Mouse (Mus musculus): ENCODE results near the gene Ugdh.
"Not testable (repeated sequence)": the region's sequence is repeated elsewhere in the genome, so short reads cannot be mapped to it uniquely, and the experiment has no call there.

Ugdh gene

GRCm38 (mm10) chr5:65435806-65436561 is at the start of gene Ugdh:
TSS of gene Ugdh (minus strand) at chr5:65435949.
- DNase-seq (ENCODE audit: low spot score in 2 of 2), result peak; percentile 97 to 98

GRCm38 (mm10) chr5:65482996-65483395 is 47.2 kb upstream of the Ugdh start:
- no peak for DNase-seq (ENCODE audit: low spot score in 2 of 2)

DNA sequence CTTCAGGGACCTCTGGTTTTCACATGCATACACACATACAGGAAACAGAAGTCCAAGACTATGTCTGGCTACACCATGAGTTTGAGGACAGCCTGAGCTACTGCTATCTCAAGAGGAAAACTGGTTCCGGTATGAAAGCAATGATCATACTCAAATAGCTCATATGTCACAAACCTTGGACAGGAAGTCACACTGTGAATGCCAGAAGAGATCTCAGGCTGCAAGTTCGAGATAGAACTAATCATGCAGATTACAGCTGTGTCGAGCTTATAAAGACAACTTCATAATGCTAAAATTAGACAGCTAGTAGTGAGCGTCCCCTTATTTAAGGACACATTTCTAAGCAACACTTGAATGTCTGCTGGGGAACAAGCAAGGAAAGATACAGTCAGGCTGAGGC is 44.8 kb upstream of the Ugdh start:
- no peak for DNase-seq (ENCODE audit: low spot score in 2 of 2)

DNA sequence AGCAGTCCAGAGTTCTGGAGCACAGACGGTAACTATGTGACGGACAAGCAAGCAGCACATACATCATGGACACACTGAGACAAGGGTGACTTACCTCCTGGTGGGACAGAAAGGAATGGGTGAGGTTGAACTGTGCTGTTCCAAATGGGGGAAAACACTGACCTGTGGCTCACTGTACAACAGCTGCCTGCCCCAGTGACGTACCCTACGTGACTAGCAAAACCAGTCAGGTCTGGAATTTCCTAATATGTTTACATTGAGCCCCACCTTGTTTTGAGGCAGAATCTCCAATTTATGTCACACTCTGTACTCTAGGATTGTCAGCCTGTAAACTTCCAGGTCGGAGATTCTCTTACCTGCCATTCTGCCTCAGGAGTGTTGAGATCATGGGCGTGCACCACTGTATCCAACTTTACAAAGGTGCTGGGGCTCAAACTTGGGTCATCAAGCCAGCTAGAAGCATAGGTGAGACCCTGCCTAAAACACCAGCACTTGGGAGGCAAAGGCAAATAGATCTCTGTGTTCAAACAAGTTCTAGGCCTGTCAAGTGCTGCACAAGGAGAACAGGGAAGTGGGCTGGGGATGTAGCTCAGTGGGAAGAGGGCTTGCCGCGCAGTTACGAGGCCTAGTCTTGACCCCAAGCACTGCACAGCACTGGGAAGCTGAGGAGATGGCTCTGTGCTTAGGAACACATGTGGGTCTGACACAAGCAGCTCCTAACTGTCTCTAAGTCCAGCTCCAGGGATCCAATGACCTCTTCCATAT is 44.1 kb upstream of the Ugdh start:
- DNase-seq (ENCODE audit: low spot score in 2 of 2), result no peak

- DNase-seq (ENCODE audit: low spot score in 2 of 2), result no peak
Measured at GRCm38 (mm10) chr5:65478224-65478623, 42.5 kb upstream of the Ugdh start.

DNA sequence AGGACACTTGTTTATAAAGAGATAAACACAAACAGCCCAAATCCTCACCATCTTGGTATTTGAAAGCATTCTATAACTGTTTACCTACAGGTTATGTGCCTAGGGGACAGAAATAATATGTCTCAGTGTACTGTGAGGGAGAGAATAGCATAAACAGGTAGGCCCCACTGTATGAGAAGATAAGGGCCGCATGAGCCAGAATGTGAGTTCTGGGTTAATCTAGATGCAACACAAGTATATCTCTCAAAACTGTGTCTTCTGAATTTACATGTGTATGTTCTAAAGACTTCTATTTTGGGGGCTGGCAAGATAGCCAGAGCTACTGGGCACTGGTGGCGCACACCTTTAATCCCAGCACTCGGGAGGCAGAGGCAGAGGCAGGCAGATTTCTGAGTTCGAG is 41.0 kb upstream of the Ugdh start:
- not testable (repeated sequence) for DNase-seq (ENCODE audit: low spot score in 2 of 2)

DNA sequence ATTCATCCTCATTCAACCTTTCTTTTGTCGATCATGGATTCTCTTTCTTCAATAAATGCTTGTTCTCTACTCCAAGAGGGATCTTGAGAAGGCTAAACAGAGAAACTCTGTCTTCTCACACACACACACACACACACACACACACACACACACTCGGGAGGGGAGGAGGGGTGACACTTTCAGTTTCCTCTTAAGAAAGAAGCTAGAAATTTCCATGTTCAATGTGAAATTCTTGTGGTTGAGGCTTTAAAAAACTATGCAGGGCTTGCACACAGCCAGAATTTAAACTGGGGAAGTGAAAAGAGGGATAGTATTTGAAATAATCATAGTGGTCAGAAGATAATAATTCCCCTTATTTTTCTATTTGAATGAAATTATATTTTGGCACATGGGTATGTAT is 40.1 kb upstream of the Ugdh start:
- no peak for DNase-seq (ENCODE audit: low spot score in 2 of 2)

DNA sequence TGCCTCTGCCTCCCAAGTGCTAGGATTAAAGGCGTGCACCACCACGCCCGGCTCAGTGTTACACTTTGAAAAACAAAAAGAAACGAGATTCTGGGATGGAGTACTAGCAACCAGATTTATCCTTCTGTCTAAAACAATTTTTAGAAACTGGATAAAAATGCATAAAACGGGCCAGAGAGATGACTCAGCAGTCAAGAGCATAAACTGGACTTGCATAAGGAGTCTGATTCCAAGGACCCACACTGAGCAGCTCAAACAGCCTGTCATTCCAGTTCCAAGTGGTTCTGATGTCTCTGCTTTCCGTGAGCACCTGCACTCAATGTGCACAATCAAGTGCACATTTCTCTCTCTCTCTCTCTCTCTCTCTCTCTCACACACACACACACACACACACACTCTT is 34.0 kb upstream of the Ugdh start:
- no peak for DNase-seq (ENCODE audit: low spot score in 2 of 2)

GRCm38 (mm10) chr5:65466911-65467310 is 31.2 kb upstream of the Ugdh start:
- DNase-seq (ENCODE audit: low spot score in 2 of 2), result no peak

DNA sequence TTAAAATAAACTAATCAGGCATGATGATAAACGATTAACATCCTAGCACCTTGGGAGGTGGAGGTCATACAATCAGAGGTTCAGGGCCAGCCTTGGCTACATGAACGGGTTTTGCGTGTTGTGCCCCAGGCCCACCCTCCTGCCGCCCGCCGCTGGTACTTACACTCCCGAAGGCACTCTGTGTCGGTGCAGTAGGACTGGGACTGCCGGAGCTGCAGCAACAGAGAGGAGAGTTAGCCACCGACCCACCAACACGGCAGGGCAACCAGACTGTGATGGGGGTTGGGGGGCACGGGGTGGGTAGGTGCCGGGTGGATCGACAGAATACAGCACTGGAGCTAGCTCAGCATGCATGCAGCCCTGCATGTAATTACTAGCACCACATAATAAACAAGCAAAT is 24.6 kb upstream of the Ugdh start:
- DNase-seq (ENCODE audit: low spot score in 2 of 2), result no peak

DNA sequence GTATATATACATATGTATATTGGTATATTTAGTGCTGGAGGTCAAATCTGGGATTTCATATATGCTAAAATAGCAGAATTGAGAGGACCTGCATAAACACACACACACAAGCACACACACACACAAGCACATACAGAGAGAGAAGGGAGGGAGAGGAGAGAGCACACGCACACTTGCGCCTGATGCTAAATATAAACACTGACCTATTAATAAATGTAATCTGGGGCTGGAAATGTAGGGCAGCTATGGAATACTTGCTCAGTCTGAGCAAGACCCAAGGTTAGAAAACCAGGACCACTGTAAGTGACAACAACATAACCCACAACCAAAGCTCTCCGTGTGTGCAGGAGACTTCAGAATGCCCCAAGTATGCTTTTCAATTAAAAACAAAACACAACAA is 23.7 kb upstream of the Ugdh start:
- DNase-seq (ENCODE audit: low spot score in 2 of 2), result no peak

DNA sequence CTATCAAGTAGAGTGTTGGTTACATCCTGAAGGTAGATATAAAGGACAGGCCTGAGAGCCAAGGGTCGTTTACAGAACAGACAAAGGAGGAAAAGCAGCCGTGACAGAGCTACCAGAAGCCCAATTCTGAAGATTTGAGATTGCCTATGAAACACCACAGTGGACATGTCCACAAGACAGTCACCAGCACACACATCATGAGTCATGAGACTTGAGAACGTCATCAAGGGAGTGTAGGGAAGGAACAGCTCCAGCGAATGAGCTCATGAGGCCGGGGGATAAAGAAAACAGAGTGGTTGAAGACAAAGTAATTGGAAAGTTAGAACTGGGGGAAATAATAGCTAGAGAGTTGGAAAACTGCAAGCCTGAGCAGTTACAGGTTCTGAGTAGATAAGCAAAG is 22.1 kb upstream of the Ugdh start:
- no peak for DNase-seq (ENCODE audit: low spot score in 2 of 2)

- DNase-seq (ENCODE audit: low spot score in 2 of 2), result no peak
Measured at GRCm38 (mm10) chr5:65457086-65457827, 21.5 kb upstream of the Ugdh start.

- peak in 1 of 2 experiments; percentile 34 for DNase-seq (ENCODE audit: low spot score in 2 of 2)
Measured at GRCm38 (mm10) chr5:65454771-65455170, 19.0 kb upstream of the Ugdh start.

- no peak for DNase-seq (ENCODE audit: low spot score in 2 of 2)
Measured at GRCm38 (mm10) chr5:65448941-65449340, 13.2 kb upstream of the Ugdh start.

DNA sequence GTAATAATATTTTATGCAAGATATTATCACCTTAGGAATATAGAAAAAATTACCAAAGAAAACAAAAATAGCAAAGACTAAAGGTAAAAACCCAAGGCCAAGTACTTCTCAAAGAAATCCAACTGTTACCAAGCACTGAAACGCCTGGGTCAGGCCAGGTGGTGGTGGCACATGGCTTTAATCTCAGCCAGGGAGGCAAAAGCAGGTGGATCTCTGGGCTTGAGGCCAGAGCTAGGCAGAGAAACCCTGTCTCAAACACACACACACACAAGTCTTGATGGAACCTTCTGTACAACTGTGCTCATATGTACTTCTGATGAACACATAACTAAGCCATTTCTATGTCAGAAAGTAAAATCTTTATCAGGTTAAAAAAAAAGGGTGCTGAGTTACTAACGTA is 12.1 kb upstream of the Ugdh start:
- DNase-seq (ENCODE audit: low spot score in 2 of 2), result no peak

GRCm38 (mm10) chr5:65446756-65447155 is 11.0 kb upstream of the Ugdh start:
- DNase-seq (ENCODE audit: low spot score in 2 of 2), result no peak

- DNase-seq (ENCODE audit: low spot score in 2 of 2), result no peak
Measured at GRCm38 (mm10) chr5:65444981-65445380, 9.2 kb upstream of the Ugdh start.

DNA sequence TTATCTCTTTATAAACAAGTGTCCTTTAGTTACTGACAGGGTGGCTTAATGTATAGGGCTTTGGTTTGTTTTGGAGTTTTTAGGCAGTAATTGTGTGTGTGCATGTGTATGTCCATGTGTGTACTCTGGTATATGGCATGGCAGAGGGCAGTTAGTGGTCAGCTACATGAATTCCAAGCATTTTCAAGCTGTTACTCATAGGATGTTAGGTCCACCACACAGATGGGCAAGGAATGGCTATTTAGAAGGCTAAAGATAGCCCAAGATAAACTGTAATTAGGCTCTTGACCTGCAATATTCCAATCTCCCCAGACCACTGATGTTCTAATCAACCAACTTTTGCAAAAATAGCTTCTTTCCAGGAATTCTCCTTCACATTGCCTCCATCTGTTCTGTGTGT is 2.3 kb upstream of the Ugdh start:
- no peak for DNase-seq (ENCODE audit: low spot score in 2 of 2)

- DNase-seq (ENCODE audit: low spot score in 2 of 2), result no peak
Measured at GRCm38 (mm10) chr5:65435363-65435805, 365 bp downstream of the Ugdh start.

DNA sequence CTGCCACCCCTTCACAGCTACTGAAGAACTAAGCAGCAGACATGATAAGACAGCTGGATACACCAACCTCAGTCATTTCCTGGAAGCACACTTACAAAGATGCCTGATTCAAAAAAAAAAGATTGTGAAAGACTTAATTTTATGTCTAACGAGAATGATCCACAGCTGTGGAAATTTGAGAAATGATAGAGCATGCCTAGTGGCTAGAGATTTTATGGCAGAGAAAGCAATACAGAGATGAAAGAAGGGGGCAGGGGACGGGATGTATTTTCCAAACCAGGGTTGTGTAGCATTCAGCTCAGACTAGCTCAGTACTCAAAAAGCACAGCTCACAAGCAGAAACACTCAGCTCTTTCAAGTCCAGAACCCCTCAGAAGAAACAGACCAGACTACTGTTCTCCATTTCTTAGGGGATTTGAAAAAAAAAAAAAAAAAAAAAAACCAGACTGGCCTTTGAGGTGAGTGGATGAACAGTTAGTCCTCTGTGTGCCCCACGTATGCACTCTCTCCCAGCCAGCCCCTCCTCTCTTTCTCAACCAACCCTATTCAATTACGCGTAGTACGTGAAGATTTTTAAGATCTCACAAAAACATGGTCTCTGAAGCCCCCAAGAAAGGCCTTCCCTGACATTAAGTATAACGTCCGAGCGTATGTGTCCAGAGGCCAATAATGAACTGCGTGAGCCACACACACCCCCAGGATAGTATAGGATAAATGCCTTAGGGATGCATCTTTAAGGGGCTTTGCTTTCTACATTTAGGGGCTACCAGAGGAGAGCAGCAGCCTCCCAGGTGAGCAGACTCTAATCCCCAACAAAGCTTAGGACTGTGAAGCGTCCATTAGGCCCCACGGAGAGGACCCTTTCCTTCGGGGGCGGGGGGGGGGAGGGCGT is 1.0 kb downstream of the Ugdh start:
- no peak for DNase-seq (ENCODE audit: low spot score in 2 of 2)

- DNase-seq (ENCODE audit: low spot score in 2 of 2), result no peak
Measured at GRCm38 (mm10) chr5:65429441-65429840, 6.3 kb downstream of the Ugdh start.

Data from urinary bladder, postnatal 4 days (tissue).